Mouse (Mus musculus) thymus, adult 2 months (tissue): ENCODE results near the gene Taf6l. TPM values are rescaled to one million over a fixed set of nuclear protein-coding genes. Genes with fewer than 3 reads are reported as not detected.

Experiments
- DNase-seq: peaks from one replicate; pipeline ENCODE4 v3.0.0; 2021
- H3K27ac ChIP-seq: fragments of 200-500 bp; 2 replicates; pipeline ENCODE4 v1.5.1; 2012; ENCODE audit warnings: low read length, control low read depth; ENCODE audit not compliant: control insufficient read depth, insufficient read depth
- H3K27me3 ChIP-seq: fragments of 200-500 bp; 2 replicates; pipeline ENCODE4 v1.6.1; 2012; ENCODE audit warnings: mild to moderate bottlenecking, low read length, moderate library complexity, mixed read lengths; ENCODE audit not compliant: control insufficient read depth, insufficient read depth
- H3K36me3 ChIP-seq: fragments of 200-500 bp; 2 replicates; pipeline ENCODE4 v1.6.1; 2012; ENCODE audit warnings: mild to moderate bottlenecking, low read length, moderate library complexity; ENCODE audit not compliant: control insufficient read depth, insufficient read depth
- H3K4me1 ChIP-seq: fragments of 200-500 bp; replicated peaks from 2 replicates; pipeline ENCODE4 v1.6.1; 2012; ENCODE audit warnings: low read length; ENCODE audit not compliant: control insufficient read depth, insufficient read depth
- H3K4me3 ChIP-seq: fragments of 200-500 bp; 2 replicates; pipeline ENCODE4 v1.5.1; 2012; ENCODE audit warnings: mild to moderate bottlenecking, low read length, control low read depth, moderate library complexity; ENCODE audit not compliant: control insufficient read depth, insufficient read depth
- CTCF ChIP-seq: fragments of 200-500 bp; IDR thresholded peaks from 2 replicates; pipeline ENCODE4 v1.5.1; 2012; ENCODE audit warnings: mild to moderate bottlenecking, control low read depth, low read length, moderate library complexity, borderline replicate concordance; ENCODE audit not compliant: control insufficient read depth, poor library complexity, insufficient read depth; ENCODE audit errors: extremely low read depth
- POLR2A ChIP-seq: fragments of 200-500 bp; IDR thresholded peaks from 2 replicates; pipeline ENCODE4 v1.6.1; 2012; ENCODE audit warnings: mild to moderate bottlenecking, low read length, control low read depth, moderate library complexity; ENCODE audit not compliant: control insufficient read depth, poor library complexity, insufficient read depth; ENCODE audit errors: extremely low read depth
- WGBS: fragments of 180-500 bp; shearing (Covaris S2); methylation state at CpG from one replicate; pipeline ENCODE4 v1.1.7; 2018; 5-methylcytosine and 5-hydroxymethylcytosine counted together
- polyA plus RNA-seq: library from polyadenylated mRNA; depleted of rRNA; stranded (reverse); fragments of >200 nt; gene quantifications from 2 replicates; pipeline ENCODE4 v1.2.3, GENCODE M21; 2012

The Taf6l gene
- polyA plus RNA-seq, 1 experiment: 24.9 TPM

DNA sequence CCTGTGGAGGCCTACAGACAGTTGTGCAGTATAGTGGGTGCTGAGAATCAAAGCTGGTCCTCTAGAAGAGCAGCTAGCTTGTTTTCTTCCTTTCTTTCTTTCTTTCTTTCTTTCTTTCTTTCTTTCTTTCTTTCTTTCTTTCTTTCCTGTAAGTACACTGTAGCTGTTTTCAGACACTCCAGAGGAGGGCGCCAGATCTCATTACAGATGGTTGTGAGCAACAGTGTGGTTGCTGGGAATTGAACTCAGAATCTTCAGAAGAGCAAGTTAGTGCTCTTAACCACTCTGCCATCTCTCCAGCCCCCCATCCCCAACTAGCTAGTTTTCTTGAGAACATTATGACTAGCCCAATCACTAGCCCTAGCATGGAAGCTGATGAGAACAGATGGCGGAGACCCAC lies 25.5 kb downstream of the Taf6l start:
- H3K4me1 ChIP-seq: peaks cover 6% of the 10 kb centered on the region

DNA sequence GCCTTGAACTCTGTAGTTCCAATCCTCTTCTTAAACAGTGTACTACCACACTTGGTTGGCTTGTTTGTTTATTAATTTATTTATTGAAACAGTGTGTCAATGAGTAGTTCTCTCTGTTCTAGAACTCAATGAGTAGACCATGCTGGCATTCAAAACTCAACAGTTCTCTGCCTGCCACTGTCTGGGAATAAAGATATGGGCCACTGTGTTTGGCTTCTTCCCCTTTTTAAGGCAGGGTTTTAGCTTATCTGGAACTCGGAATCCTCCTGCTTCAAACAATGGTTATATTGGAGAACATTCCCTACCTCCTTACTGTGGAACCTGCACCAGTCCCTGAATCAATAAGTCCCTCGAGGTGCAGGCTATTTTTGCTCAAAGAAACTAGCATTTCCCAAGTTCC lies 27.3 kb downstream of the Taf6l start:
- Histone ChIP-seq H3K36me3 (peaks cover 24% of the 10 kb centered on the region), H3K4me3 (no peak overlapping the region), H3K27ac (no peak overlapping the region), H3K27me3 (no peaks in the 10 kb centered on the region), H3K4me1 (peaks cover 13% of the 10 kb centered on the region)
- no peak for TF ChIP-seq CTCF
- TF ChIP-seq POLR2A: no peak
- 74% methylated on average over 2 of the region's 2 CpGs for WGBS
- no peak for DNase-seq

More for the DNA sequence above, 25.5 kb downstream of the Taf6l start:
- peak; percentile 20 for DNase-seq
- Histone ChIP-seq H3K36me3 (peaks cover 37% of the 10 kb centered on the region), H3K27ac (no peak overlapping the region), H3K27me3 (no peaks in the 10 kb centered on the region), H3K4me3 (no peak overlapping the region)
- no peak for TF ChIP-seq POLR2A
- TF ChIP-seq CTCF: no peak
- 93% methylated on average over 2 of the region's 2 CpGs for WGBS

DNA sequence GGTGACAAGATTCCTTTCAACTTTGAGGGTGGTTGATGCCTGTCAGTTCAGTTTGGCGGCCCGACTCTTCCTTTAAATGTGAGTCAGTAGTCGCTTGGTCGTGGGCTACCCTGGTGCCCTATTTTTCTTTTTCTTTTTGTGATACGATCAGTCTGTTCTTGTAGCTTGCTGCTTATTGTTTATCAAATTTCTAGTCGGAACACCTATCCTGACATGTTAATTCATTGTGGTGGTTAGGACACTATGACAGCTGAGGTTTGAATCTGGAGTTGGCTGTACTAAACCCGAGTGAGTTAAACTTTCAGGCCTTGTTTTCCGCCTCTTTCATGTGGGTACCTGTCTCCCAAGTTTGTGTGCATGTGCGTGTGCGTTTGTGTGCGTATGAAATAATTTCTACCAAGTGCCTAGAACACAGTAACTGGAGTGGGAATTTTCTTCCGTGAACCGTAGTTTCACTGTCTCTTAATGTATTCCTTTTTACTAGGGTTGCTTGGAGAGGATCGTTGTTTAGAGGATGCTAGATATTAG lies 28.7 kb downstream of the Taf6l start:
- WGBS: under 1% methylated on average over 14 of the region's 14 CpGs
- peak; percentile 17 for DNase-seq
- peaks cover 20% of the 10 kb centered on the region for H3K36me3 ChIP-seq
- peak overlapping the region; percentile 95 for H3K4me3 ChIP-seq
- peaks cover 13% of the 10 kb centered on the region for H3K4me1 ChIP-seq
- no peak for TF ChIP-seq CTCF
- no peaks in the 10 kb centered on the region for H3K27me3 ChIP-seq
- H3K27ac ChIP-seq: peak overlapping the region; percentile 54

DNA sequence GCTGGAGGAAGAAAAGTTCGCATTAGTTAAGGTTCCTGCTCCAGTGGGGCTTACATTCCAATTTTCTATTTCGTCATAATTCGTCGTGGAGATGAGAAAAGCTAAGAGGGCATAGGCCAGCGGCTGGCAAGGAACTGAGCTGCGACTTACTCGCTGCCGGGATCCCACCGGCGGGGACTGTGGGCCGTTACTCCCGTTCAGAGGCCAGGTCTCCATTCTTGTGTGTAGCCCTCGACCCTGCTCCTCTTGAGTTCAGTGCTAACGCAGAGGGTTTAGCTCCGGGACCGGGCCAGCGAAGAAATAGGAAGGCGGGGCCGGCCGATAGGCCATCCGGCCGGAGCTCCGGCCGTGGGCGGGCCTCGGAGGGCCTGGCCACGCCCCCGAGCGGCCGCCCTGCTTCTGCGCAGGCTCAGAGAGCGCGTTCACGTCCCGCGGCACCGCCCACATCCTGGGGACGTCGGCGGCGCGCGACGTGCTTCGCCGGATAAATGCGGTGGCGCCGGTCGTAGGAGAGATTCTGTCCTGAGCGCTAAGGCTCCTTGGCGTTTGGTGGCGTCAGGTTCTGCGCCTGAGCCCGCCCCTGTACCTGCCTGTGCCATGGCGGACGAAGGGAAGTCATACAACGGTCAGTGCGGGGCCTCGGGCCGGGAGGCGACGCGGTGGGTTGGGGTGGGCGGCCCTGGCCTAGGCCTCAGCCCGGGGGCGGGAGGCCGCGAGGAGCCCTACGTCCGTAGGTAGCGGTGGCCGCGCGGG lies 29.4 kb downstream of the Taf6l start, which contains the start of gene Nxf1:
TSS of gene Nxf1 (plus strand) at position 439 of the 753 bp plus-strand sequence.
- peak within 1 kb of the TSS; percentile 95 for H3K4me3 ChIP-seq
- DNase-seq: peak; percentile 90
- under 1% methylated on average over 75 of the region's 75 CpGs for WGBS
- TF ChIP-seq CTCF (peak; percentile 45; the same call in 1 of the 2 replicates), POLR2A (peak; percentile 95)
- peaks cover 21% of the 10 kb centered on the region for H3K36me3 ChIP-seq
- H3K27me3 ChIP-seq: no peaks in the 10 kb centered on the region
- peak within 1 kb of the TSS; percentile 54 for H3K27ac ChIP-seq
- H3K4me1 ChIP-seq: peaks cover 13% of the 10 kb centered on the region

DNA sequence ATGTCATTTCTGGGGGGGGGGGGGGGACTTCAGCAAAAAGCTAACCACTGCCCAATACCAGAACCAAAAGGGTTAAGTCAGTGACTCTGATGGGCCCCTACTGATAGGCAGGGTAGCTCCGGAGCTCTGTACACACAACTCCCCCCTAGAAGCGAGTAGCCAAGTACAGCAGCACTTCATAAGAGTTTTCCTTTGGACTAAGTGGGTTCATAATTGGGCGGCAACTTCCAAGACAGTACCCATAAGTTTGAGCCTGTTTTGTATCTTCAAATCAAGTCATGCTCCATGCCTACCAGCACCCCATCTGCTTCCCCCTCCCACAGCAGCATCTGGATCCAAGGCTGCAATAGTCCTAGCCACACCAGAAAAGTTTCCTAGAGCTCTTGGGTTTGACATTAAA lies 30.6 kb downstream of the Taf6l start:
- peaks cover 13% of the 10 kb centered on the region for H3K4me1 ChIP-seq
- no peak for DNase-seq
- H3K4me3 ChIP-seq: no peak overlapping the region
- 84% methylated on average over 3 of the region's 3 CpGs for WGBS
- H3K36me3 ChIP-seq: peaks cover 33% of the 10 kb centered on the region
- TF ChIP-seq CTCF (no peak), POLR2A (no peak)
- H3K27ac ChIP-seq: no peak overlapping the region
- no peaks in the 10 kb centered on the region for H3K27me3 ChIP-seq

DNA sequence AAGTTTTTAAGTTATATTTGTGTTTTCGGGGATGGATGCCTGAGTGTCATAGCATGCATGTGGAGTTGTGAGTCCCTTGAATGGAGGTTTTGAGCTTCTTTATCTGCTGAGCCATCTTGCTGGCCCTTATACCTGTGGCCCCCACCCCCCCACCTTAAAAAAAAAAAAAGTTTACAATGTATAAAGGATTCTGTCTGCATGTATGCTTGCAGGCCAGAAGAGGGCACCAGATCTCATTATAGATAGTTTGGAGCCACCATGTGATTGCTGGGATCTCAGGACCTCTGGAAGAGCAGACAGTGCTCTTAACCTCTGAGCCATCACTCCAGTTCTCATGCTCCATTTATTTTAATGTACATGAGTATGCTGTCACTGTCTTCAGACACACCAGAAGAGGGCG lies 38.8 kb downstream of the Taf6l start:
- 92% methylated on average over 2 of the region's 2 CpGs for WGBS
- Histone ChIP-seq H3K4me3 (no peak overlapping the region), H3K36me3 (peaks cover 70% of the 10 kb centered on the region), H3K27me3 (no peaks in the 10 kb centered on the region), H3K4me1 (peaks cover 3% of the 10 kb centered on the region), H3K27ac (no peak overlapping the region)
- no peak for DNase-seq
- TF ChIP-seq POLR2A: no peak
- TF ChIP-seq CTCF: no peak

DNA sequence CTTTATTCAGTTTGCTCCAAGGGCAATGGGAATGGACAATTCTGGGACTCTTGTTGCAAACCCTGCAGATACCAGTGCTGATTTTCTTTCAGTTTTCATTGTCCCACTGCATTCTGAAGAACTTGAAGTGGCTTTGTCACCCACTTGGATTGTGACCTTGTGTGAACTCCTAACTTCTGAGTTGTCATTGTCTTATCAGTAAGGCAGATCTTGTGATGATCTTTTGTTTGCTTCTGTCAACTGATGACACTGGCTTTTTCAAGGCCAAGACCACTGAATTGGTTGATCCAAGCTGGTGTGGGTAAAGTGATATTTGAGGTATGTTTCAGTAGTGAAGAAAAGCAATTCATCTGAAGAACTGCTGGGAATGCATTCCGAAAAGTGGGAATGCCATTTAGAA lies 40.8 kb downstream of the Taf6l start:
- peaks cover 51% of the 10 kb centered on the region for H3K36me3 ChIP-seq
- H3K4me1 ChIP-seq: peaks cover 13% of the 10 kb centered on the region
- DNase-seq: no peak
- TF ChIP-seq POLR2A: no peak
- no peak for TF ChIP-seq CTCF
- 100% methylated on average over 1 of the region's 1 CpGs for WGBS
- no peak overlapping the region for H3K4me3 ChIP-seq
- H3K27ac ChIP-seq: no peak overlapping the region
- no peaks in the 10 kb centered on the region for H3K27me3 ChIP-seq
